Mouse (Mus musculus) layer of hippocampus, postnatal 36 days (tissue): ENCODE results near the gene RPS10-NUDT3. TPM values are rescaled to one million over a fixed set of nuclear protein-coding genes. Genes with fewer than 3 reads are reported as not detected.

Experiments used
- DNase-seq, 2 experiments: peaks; one replicate each; pipeline ENCODE4 v3.0.0; 2022
- total RNA-seq, 2 experiments: library from RNA; stranded (reverse); gene quantifications; 2 replicates each; pipeline ENCODE4 v1.2.3; 2021

The RPS10-NUDT3 gene
- total RNA-seq, 2 experiments from 2014 or later, result not detected

GRCm38 (mm10) chr17:27573772-27574320 is 61.2 kb downstream of the RPS10-NUDT3 start:
- no peak for DNase-seq

- DNase-seq, result no peak
These were observed 63.7 kb downstream of the RPS10-NUDT3 start for GRCm38 (mm10) chr17:27571315-27571714.

- no peak for DNase-seq
These were observed 66.8 kb downstream of the RPS10-NUDT3 start for GRCm38 (mm10) chr17:27568228-27568627.

- DNase-seq, result no peak
These were observed 69.1 kb downstream of the RPS10-NUDT3 start for GRCm38 (mm10) chr17:27565942-27566267.

- DNase-seq, result peak; percentile 95 to 96
These were observed 69.7 kb downstream of the RPS10-NUDT3 start, which contains the start of gene AI413582 for GRCm38 (mm10) chr17:27565163-27565941. TSS of gene AI413582 (minus strand) at chr17:27565756.

GRCm38 (mm10) chr17:27564391-27565162 is 70.4 kb downstream of the RPS10-NUDT3 start:
- DNase-seq, result no peak

GRCm38 (mm10) chr17:27563771-27564244 is 71.2 kb downstream of the RPS10-NUDT3 start:
- no peak for DNase-seq

- DNase-seq, result no peak
These were observed 73.1 kb downstream of the RPS10-NUDT3 start for GRCm38 (mm10) chr17:27561809-27562526.

GRCm38 (mm10) chr17:27560926-27561480 is 74.0 kb downstream of the RPS10-NUDT3 start:
- no peak for DNase-seq

GRCm38 (mm10) chr17:27559596-27559995 is 75.4 kb downstream of the RPS10-NUDT3 start:
- no peak for DNase-seq

- DNase-seq, result no peak
These were observed 76.2 kb downstream of the RPS10-NUDT3 start for GRCm38 (mm10) chr17:27558845-27559244.

GRCm38 (mm10) chr17:27557927-27558661 is 76.9 kb downstream of the RPS10-NUDT3 start:
- no peak for DNase-seq

GRCm38 (mm10) chr17:27557181-27557926 is 77.7 kb downstream of the RPS10-NUDT3 start:
- no peak for DNase-seq

GRCm38 (mm10) chr17:27556315-27557011 is 78.6 kb downstream of the RPS10-NUDT3 start, which contains the start of gene Hmga1:
TSS of gene Hmga1 (plus strand) at chr17:27556497.
- DNase-seq, result peak; percentile 74 to 77

- DNase-seq, result no peak
These were observed 79.4 kb downstream of the RPS10-NUDT3 start for GRCm38 (mm10) chr17:27555512-27556172.

- no peak for DNase-seq
These were observed 79.9 kb downstream of the RPS10-NUDT3 start for GRCm38 (mm10) chr17:27555075-27555511.

GRCm38 (mm10) chr17:27554062-27554960 is 80.7 kb downstream of the RPS10-NUDT3 start:
- DNase-seq, result no peak
